Mouse (Mus musculus) ES-E14 (cell line): ENCODE results near the gene Cox4i1.

Experiments
- CHD2 ChIP-seq: IDR thresholded peaks from 2 replicates; pipeline ENCODE4 v1.6.1; 2014; ENCODE audit warnings: mild to moderate bottlenecking, low read depth, low read length, inconsistent platforms
- HCFC1 ChIP-seq: IDR thresholded peaks from 2 replicates; pipeline ENCODE4 v1.6.1; 2012; ENCODE audit warnings: low read length, inconsistent platforms, borderline replicate concordance; ENCODE audit not compliant: insufficient read depth
- MAFK ChIP-seq: IDR thresholded peaks from 2 replicates; pipeline ENCODE4 v1.6.1; 2014; ENCODE audit warnings: mild to moderate bottlenecking, low read depth, low read length, inconsistent platforms; ENCODE audit not compliant: insufficient read depth
- ZC3H11A ChIP-seq: IDR thresholded peaks from 2 replicates; pipeline ENCODE4 v1.6.1; 2012; ENCODE audit warnings: low read depth, mild to moderate bottlenecking, inconsistent platforms, low read length, borderline replicate concordance
- ZNF384 ChIP-seq: IDR thresholded peaks from 2 replicates; pipeline ENCODE4 v1.6.1; 2012; ENCODE audit warnings: low read depth, low read length, inconsistent platforms

GRCm38 (mm10) chr8:120699565-120699964 lies 31.5 kb downstream of the Cox4i1 start:
- TF ChIP-seq MAFK = no peak
- no peak for TF ChIP-seq ZNF384
- no peak for TF ChIP-seq HCFC1
- no peak for TF ChIP-seq ZC3H11A
- no peak for TF ChIP-seq CHD2
